Mouse (Mus musculus) forebrain, embryonic 14.5 days (tissue): Measurements from ENCODE around the gene Taf10. TPM values are rescaled to one million over a fixed set of nuclear protein-coding genes. Genes with fewer than 3 reads are reported as not detected.

Source experiments
- ATAC-seq: fragments of 200-750 bp; cut with Nextera tagmentation; 2 replicates; pipeline ENCODE4 v1.8.0; 2017; ENCODE audit warnings: mild to moderate bottlenecking, moderate library complexity
- DNase-seq: peaks from one replicate; pipeline ENCODE4 v3.0.0-alpha.2; 2015; ENCODE audit warnings: low spot score
- H3K27ac ChIP-seq: fragments of 300-500 bp; sonication (generic); 2 replicates; pipeline ENCODE4 v1.5.1; 2014; ENCODE audit warnings: low read depth, mild to moderate bottlenecking, control low read depth, low read length, moderate library complexity
- H3K27me3 ChIP-seq: fragments of 300-500 bp; sonication (generic); replicated peaks from 2 replicates; pipeline ENCODE4 v1.6.1; 2014; ENCODE audit warnings: low read length, control low read depth, mixed read lengths; ENCODE audit not compliant: control insufficient read depth, insufficient read depth
- H3K36me3 ChIP-seq: fragments of 300-500 bp; sonication (generic); 2 replicates; pipeline ENCODE4 v1.6.1; 2014; ENCODE audit warnings: low read length, control low read depth; ENCODE audit not compliant: control insufficient read depth, insufficient read depth
- H3K4me1 ChIP-seq: fragments of 300-500 bp; sonication (generic); 2 replicates; pipeline ENCODE4 v1.6.1; 2014; ENCODE audit warnings: antibody characterized with exemption, low read length, control low read depth; ENCODE audit not compliant: control insufficient read depth, insufficient read depth
- H3K4me2 ChIP-seq: fragments of 300-500 bp; sonication (generic); 2 replicates; pipeline ENCODE4 v1.6.1; 2014; ENCODE audit warnings: mild to moderate bottlenecking, control low read depth, low read length
- H3K4me3 ChIP-seq: fragments of 300-500 bp; sonication (generic); 2 replicates; pipeline ENCODE4 v1.5.1; 2014; ENCODE audit warnings: low read depth, low read length, control low read depth
- H3K9ac ChIP-seq: fragments of 300-500 bp; sonication (generic); 2 replicates; pipeline ENCODE4 v1.6.1; 2014; ENCODE audit warnings: mild to moderate bottlenecking, low read length, control low read depth, moderate library complexity
- H3K9me3 ChIP-seq: fragments of 300-500 bp; sonication (generic); replicated peaks from 2 replicates; pipeline ENCODE4 v1.6.1; 2016; ENCODE audit warnings: low read length, control low read depth, mixed read lengths; ENCODE audit not compliant: control insufficient read depth
- WGBS: fragments of 180-500 bp; shearing (Covaris S2); extraction: QIAGEN DNeasy Blood & Tissue Kit; methylation state at CpG from one replicate; pipeline ENCODE4 v1.1.7; 2014; 5-methylcytosine and 5-hydroxymethylcytosine counted together
- polyA plus RNA-seq: library from polyadenylated mRNA; unstranded; fragments of >200 nt; fragmentation: Nextera tagmentation; extraction: Ambion mirVana; gene quantifications from 2 replicates; pipeline ENCODE4 v1.2.1, GENCODE M21; 2014

Taf10 gene
- polyA plus RNA-seq, result 116 and 164 TPM in 2 replicates

DNA sequence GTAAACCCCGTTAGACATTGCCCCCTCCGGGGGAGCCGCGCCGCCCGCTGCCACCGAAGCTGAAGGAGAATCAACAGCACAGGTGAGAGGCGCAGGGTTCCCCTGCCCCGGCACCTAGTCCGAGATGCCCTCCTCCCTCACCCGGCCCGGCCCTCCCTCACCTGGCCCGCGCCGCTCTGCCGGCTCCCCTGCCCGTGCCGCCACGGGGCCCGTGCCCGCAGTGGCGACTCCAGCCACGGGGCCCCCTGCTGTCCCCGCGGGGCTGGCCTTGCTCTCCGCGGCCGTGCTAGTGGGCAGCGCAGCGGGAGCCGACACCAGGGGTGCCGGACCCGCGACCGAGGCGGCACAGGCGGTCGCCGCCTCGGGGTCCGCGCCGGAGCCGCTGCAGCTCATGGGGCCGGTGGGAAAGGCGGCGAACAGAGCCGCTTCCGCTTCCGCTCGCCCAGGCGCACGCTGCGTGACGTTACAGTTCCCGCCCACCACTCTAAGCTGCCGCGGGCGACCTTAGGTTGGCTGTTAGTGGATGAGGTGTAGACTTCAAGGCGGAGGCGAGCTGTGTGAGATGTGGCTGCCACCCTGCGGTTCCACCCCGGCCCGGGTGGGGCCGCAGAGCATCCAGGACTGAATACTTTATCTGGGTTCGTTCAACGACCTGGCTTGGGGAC is at the start of gene Taf10:
Gene Taf10, minus strand, starts transcription at position 436 of the 665 bp plus-strand sequence.
- WGBS, result 0% methylated on average over 49 of the region's 67 CpGs
- peak within 1 kb of the TSS; percentile 86 for H3K4me2 ChIP-seq
- peak within 1 kb of the TSS; percentile 71 for H3K27ac ChIP-seq
- peak within 1 kb of the TSS; percentile 98 for H3K4me3 ChIP-seq
- H3K4me1 ChIP-seq, result no peaks in the 10 kb centered on the region
- DNase-seq, result peak; percentile 93
- H3K9ac ChIP-seq, result peak within 1 kb of the TSS; percentile 93
- peaks cover 49% of the 10 kb centered on the region for H3K36me3 ChIP-seq
- ATAC-seq, result peak; percentile 99
- H3K9me3 ChIP-seq, result no peaks in the 10 kb centered on the region
- H3K27me3 ChIP-seq, result no peaks in the 10 kb centered on the region

DNA sequence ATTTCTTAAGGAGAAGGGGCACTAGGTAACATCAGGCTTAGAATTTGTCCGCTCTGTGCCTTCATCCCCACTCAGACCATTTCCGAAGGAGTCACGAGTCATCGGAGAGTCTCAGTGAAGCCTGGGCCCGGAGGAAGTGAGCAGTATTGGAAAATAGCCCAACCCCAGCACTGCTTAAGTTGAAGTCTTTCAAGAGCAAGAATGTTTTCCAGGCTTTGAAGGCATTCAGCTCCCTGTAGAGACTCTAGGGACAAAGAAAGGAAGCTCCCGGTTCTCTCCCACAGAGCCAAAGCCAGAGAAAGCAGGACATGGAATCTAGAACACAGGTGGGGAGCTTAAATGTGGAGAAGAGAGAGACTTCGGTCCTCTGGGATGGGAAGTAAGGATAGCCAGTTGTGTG is 49.5 kb upstream of the Taf10 start:
- H3K36me3 ChIP-seq, result no peaks in the 10 kb centered on the region
- H3K4me2 ChIP-seq, result no peak overlapping the region
- ATAC-seq (no peak), DNase-seq (no peak)
- H3K9me3 ChIP-seq, result no peaks in the 10 kb centered on the region
- no peaks in the 10 kb centered on the region for H3K27me3 ChIP-seq
- 73% methylated on average over 7 of the region's 7 CpGs for WGBS
- 0 out of 2 replicates have a peak, but pooled peaks cover 2% of the 10 kb centered on the region for H3K4me1 ChIP-seq
- no peak overlapping the region for H3K27ac ChIP-seq
- no peak overlapping the region for H3K9ac ChIP-seq
- no peak overlapping the region for H3K4me3 ChIP-seq

DNA sequence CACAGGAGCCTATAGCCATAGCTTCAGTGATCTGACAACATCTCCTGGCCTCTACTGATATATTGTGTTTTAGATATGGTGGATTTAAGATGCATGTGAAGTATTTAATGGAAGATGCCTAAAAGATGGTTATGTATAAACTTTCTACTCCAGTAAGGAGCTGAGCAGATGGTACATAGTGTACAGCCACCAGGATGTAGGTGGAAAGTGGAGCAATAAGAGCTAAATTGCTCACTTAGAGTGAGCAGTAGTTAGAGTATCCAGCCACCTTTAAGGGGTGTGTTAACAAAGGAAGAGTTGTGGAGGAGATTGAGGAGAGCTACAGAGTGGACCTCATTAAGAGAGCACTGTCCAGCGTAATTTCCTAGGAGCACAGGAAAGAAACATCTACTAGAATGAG is 47.0 kb upstream of the Taf10 start:
- no peak overlapping the region for H3K4me2 ChIP-seq
- DNase-seq (no peak), ATAC-seq (no peak)
- WGBS, result 91% methylated on average over 1 of the region's 1 CpGs
- peaks cover 5% of the 10 kb centered on the region for H3K4me1 ChIP-seq
- no peak overlapping the region for H3K4me3 ChIP-seq
- H3K9ac ChIP-seq, result no peak overlapping the region
- no peak overlapping the region for H3K27ac ChIP-seq
- no peaks in the 10 kb centered on the region for H3K27me3 ChIP-seq
- H3K9me3 ChIP-seq, result no peaks in the 10 kb centered on the region
- H3K36me3 ChIP-seq, result peaks cover under 1% of the 10 kb centered on the region; the same call in 1 of the 2 replicates

DNA sequence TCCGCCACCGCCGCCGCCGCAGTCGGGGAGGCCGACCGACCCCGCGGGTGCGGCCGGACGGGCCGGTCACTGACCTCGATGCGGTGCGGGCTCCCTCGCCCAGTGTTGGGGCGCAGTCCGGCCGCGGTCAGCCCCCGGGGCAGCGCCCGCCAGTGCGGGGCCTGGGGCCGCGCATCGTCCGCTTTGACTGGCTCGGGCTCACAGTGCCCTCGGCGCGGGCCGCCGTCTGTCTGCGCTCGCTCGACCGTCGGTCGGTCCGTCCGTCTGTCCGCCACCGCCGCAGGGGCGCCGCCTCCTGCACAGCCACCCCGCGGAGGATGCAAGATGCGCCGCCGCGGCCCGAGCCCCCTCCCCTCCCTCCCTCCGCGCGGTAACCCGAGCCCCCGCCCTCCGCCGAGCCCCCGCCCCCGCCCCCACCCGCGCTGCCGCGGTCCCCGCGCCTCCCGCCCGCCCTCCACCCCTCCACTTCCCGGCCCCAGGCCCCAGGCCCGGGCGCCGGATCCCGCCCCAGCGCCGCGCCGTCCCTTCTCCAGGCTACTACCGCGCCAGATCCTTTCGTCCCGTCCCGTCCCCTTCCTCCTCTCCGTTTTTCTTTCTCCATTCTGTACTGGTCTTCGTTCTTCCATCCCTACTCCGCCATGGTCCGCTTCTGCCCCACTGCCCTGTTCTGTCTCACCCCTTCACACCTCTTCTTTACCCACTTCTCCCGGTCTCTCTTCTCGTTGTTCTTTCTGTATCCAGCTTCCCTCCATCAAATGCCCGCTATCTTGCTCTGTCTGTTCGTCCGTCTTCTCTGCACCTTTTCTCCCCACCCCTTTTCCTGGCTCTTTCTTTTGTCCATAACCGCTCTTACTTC is 43.4 kb upstream of the Taf10 start, which contains the start of gene Dchs1:
Gene Dchs1, minus strand, starts transcription at position 370 of the 856 bp plus-strand sequence.
- ATAC-seq (peak; percentile 80), DNase-seq (peak; percentile 75)
- H3K9me3 ChIP-seq, result no peaks in the 10 kb centered on the region
- peak within 1 kb of the TSS; percentile 97 for H3K4me3 ChIP-seq
- H3K27me3 ChIP-seq, result no peaks in the 10 kb centered on the region
- peaks cover 33% of the 10 kb centered on the region for H3K4me1 ChIP-seq
- H3K9ac ChIP-seq, result peak within 1 kb of the TSS; percentile 100
- peak within 1 kb of the TSS; percentile 98 for H3K27ac ChIP-seq
- H3K4me2 ChIP-seq, result peak within 1 kb of the TSS; percentile 73
- under 1% methylated on average over 57 of the region's 97 CpGs for WGBS
- H3K36me3 ChIP-seq, result peaks cover 30% of the 10 kb centered on the region

DNA sequence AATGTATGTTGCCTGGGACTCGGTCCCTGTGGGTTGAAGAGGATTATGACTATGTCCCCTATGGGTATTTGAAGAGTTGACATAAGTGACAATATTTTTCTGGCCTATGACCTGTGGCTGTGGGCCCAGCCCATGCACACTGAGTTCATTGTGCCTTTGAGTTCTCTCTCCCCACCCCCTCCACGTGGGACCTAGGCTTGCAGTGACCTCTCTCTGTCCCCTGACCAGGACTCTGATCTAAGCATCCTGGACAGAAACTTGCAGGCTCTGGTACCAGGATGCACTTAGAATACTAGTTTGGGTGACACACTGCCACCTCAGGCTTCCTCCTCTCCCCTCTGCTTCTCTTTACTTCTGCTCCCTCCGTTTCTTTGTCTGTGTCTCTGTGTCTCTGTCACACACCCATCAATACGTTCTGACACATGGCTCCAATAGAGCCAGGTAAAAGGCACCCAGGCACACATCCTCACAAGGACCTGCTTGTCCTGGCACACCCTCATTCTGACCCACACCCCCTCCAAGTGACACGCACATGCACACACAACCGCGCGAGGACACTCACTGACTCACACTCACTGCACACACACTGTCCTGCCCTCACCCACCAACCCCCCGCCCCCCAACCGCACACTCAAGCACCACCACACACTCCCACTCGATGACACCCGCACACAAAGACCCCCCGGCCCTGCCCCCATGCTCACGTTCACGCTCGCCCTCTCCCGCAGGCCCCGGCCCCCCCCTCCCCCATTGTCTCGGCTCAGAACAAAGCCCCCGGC is 42.5 kb upstream of the Taf10 start:
- Histone ChIP-seq H3K4me3 (peak overlapping the region; percentile 97), H3K27me3 (no peaks in the 10 kb centered on the region), H3K4me1 (peaks cover 33% of the 10 kb centered on the region), H3K27ac (peak overlapping the region; percentile 98), H3K4me2 (peak overlapping the region; percentile 73), H3K9me3 (no peaks in the 10 kb centered on the region), H3K9ac (peak overlapping the region; percentile 100), H3K36me3 (peaks cover 38% of the 10 kb centered on the region)
- WGBS, result 4% methylated on average over 19 of the region's 20 CpGs
- DNase-seq (peak; percentile 53), ATAC-seq (peak; percentile 80)

DNA sequence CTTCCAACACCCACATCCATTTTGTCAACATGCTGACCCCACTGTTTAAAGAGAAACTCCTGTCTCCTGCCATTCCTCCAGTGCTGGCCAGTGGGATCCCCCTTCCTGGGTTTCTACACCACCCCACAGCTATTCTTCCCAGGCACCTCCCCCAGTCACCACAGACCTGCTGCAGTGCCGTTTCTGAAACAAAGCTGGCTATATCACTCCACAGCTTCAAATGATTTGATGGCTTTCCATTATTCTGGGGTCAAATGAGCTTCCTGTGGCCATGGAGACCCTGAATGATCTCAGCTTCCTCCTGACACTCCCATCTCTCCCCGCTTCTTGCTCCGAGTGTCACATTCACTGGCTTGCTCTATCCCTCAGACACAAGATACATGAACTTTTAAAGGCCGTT is 40.4 kb upstream of the Taf10 start:
- H3K36me3 ChIP-seq, result peaks cover 58% of the 10 kb centered on the region
- H3K27ac ChIP-seq, result no peak overlapping the region
- peaks cover 33% of the 10 kb centered on the region for H3K4me1 ChIP-seq
- H3K4me3 ChIP-seq, result peak overlapping the region; percentile 13; the same call in 1 of the 2 replicates
- H3K4me2 ChIP-seq, result peak overlapping the region; percentile 73
- DNase-seq (no peak), ATAC-seq (no peak)
- no peaks in the 10 kb centered on the region for H3K9me3 ChIP-seq
- no peaks in the 10 kb centered on the region for H3K27me3 ChIP-seq
- 12% methylated on average over 4 of the region's 4 CpGs for WGBS
- H3K9ac ChIP-seq, result peak overlapping the region; percentile 42

DNA sequence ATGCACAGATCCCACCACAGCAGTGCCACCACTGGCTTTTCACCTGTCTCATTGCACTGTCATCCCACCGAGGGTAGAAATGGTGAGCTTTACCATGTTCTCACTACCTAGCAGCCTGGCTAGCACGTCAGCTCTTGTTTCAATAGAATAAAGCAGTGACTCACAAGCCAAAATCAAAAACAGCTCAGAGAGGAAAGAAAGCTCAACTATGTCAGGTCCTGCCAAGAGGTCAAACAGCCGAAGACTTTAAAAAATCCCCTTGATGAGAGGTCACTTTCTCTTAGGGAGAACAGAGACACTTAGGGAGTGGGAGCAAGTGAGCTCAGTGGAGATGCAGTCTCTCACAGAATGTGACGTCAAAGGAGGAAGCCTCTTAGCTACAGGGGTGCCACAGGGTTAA is 39.7 kb upstream of the Taf10 start:
- ATAC-seq (no peak), DNase-seq (no peak)
- peaks cover 65% of the 10 kb centered on the region for H3K36me3 ChIP-seq
- H3K4me3 ChIP-seq, result no peak overlapping the region
- no peak overlapping the region for H3K27ac ChIP-seq
- H3K9ac ChIP-seq, result peak overlapping the region; percentile 13
- peak overlapping the region; percentile 73 for H3K4me2 ChIP-seq
- H3K27me3 ChIP-seq, result no peaks in the 10 kb centered on the region
- H3K4me1 ChIP-seq, result peaks cover 37% of the 10 kb centered on the region
- no peaks in the 10 kb centered on the region for H3K9me3 ChIP-seq
- 61% methylated on average over 4 of the region's 4 CpGs for WGBS

DNA sequence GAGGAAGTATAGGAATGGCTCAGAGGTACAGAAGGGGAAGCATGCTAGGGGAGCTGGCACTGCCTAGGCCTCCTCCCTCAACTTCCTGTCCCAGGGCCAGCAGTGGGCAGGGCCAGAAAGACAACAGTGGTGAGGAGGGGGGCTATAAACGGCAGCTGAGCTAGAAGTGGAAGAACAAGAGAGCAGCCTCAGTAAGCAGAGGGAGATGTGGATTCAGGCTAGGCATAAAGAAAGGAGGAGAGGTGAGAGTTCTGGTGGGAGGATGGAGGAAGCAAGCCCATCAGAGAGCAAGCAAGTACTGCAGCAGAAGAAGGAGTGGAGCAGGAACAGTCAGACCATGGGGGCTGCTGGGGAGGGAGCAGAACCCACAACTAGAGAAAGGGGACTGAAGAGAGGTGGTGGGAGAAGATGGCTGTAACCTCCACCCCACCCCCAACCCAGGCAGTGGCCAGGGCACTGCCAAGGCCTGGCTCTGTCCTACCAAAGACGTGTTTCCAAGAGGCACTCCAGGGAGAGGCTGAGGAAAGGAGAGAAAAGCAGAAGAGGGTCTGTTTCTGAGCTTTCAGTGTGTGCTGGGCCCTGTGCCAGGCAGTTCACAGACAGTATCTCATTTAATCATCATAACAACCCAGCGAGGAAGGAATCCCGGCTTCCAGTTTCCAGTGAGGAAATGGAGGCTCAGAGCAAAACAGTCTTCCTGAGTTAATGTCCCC is 34.5 kb upstream of the Taf10 start:
- Histone ChIP-seq H3K4me2 (no peak overlapping the region), H3K27me3 (no peaks in the 10 kb centered on the region), H3K27ac (peak overlapping the region; percentile 58; the same call in 1 of the 2 replicates), H3K36me3 (peaks cover 82% of the 10 kb centered on the region), H3K4me3 (no peak overlapping the region), H3K9me3 (no peaks in the 10 kb centered on the region), H3K9ac (peak overlapping the region; percentile 22), H3K4me1 (peaks cover 22% of the 10 kb centered on the region)
- DNase-seq (peak; percentile 42), ATAC-seq (peak; percentile 55; the same call in 1 of the 2 replicates)
- 28% methylated on average over 4 of the region's 4 CpGs for WGBS
